8 mouse cellular contexts compared by ENCODE assay signal in the genomic region with DNA sequence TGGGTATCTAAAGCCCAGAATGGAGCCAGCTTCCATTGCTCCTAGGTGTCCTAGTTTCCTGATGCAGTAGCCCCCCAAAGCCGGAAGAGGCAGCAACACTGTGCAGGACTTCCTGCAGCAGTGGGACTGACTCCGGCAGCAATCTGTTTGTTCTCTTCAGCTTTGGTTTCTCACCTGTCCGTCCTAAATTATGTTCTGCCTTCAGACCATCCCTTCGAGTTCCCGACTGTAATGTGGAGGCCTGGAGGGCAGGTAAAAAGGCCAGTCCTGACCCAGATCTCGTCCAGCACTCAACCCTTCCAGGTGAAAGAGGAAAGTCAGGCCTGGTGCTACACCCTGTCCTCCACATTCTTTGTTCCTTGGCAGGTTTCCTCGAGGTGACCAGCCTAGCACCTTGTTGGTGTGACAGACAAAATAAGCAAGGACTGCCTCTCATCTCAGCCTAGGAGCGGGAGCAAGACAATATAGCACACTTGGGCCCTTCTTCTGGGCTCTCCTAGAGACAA. TPM values are rescaled to one million over a fixed set of nuclear protein-coding genes. Genes with fewer than 3 reads are reported as not detected.
DNase-seq lines count a peak whose midpoint lies in the region; ATAC-seq and TF ChIP-seq lines count a peak whose summit lies in the region.

No protein-coding gene starts in this region.

- no peak for TF ChIP-seq POLR2A in limb, embryonic 14.5 days (IDR thresholded peaks at IDR 0.05; ENCODE audit: borderline replicate concordance, extremely low read depth, insufficient read depth, insufficient read length)

- no peaks in the 10 kb centered on the region for H3K27me3 ChIP-seq in forebrain, embryonic 14.5 days (replicated peaks; ENCODE audit: control insufficient read depth, insufficient read depth, low read length)
- H3K27me3 ChIP-seq in limb, embryonic 14.5 days (ENCODE audit: control insufficient read depth, insufficient read depth, low read length), result no peaks in the 10 kb centered on the region
- H3K27me3 ChIP-seq in neural tube, embryonic 15.5 days (replicated peaks), result no peaks in the 10 kb centered on the region

- H3K4me1 ChIP-seq in forebrain, embryonic 14.5 days (ENCODE audit: control insufficient read depth, insufficient read depth, low read length), result peaks cover 80% of the 10 kb centered on the region
- peaks cover 83% of the 10 kb centered on the region for H3K4me1 ChIP-seq in limb, embryonic 14.5 days (ENCODE audit: control insufficient read depth, insufficient read depth, low read length)
- H3K4me1 ChIP-seq in neural tube, embryonic 15.5 days, result peaks cover 89% of the 10 kb centered on the region

- H3K36me3 ChIP-seq in forebrain, embryonic 14.5 days (ENCODE audit: control insufficient read depth, insufficient read depth, low read length), result no peaks in the 10 kb centered on the region
- H3K36me3 ChIP-seq in limb, embryonic 14.5 days (ENCODE audit: control insufficient read depth, insufficient read depth, low read length), result no peaks in the 10 kb centered on the region
- no peaks in the 10 kb centered on the region for H3K36me3 ChIP-seq in neural tube, embryonic 15.5 days

- H3K4me3 ChIP-seq in forebrain, embryonic 14.5 days (ENCODE audit: low read depth, low read length), result no peak overlapping the region
- H3K4me3 ChIP-seq in limb, embryonic 14.5 days (replicated peaks; ENCODE audit: low read length), result no peak overlapping the region
- H3K4me3 ChIP-seq in neural tube, embryonic 15.5 days (replicated peaks), result no peak overlapping the region

- H3K4me2 ChIP-seq in forebrain, embryonic 14.5 days (ENCODE audit: low read length), result peak overlapping the region; percentile 66
- peak overlapping the region; percentile 82; the same call in 1 of the 2 replicates for H3K4me2 ChIP-seq in limb, embryonic 14.5 days (replicated peaks; ENCODE audit: low read depth, low read length, severe bottlenecking)
- peak overlapping the region; percentile 66 for H3K4me2 ChIP-seq in neural tube, embryonic 15.5 days

- no peak for ATAC-seq in forebrain, embryonic 14.5 days
- no peak for ATAC-seq in limb, embryonic 14.5 days (ENCODE audit: low FRiP score, low read depth)
- no peak for ATAC-seq in neural tube, embryonic 15.5 days (ENCODE audit: low FRiP score)

- H3K9ac ChIP-seq in forebrain, embryonic 14.5 days (ENCODE audit: low read length), result peak overlapping the region; percentile 68
- peak overlapping the region; percentile 12; the same call in 1 of the 2 replicates for H3K9ac ChIP-seq in limb, embryonic 14.5 days (ENCODE audit: low read depth, low read length, severe bottlenecking)
- peak overlapping the region; percentile 36 for H3K9ac ChIP-seq in neural tube, embryonic 15.5 days (replicated peaks)

- no peaks in the 10 kb centered on the region for H3K9me3 ChIP-seq in forebrain, embryonic 14.5 days (replicated peaks; ENCODE audit: control insufficient read depth, low read length)
- no peaks in the 10 kb centered on the region for H3K9me3 ChIP-seq in limb, embryonic 14.5 days (ENCODE audit: control insufficient read depth, low read length)
- H3K9me3 ChIP-seq in neural tube, embryonic 15.5 days (replicated peaks), result no peaks in the 10 kb centered on the region

- H3K27ac ChIP-seq in forebrain, embryonic 14.5 days (ENCODE audit: low read depth, low read length), result peak overlapping the region; percentile 100
- peak overlapping the region; percentile 52 for H3K27ac ChIP-seq in limb, embryonic 14.5 days (replicated peaks; ENCODE audit: low read depth, low read length)
- H3K27ac ChIP-seq in neural tube, embryonic 15.5 days (replicated peaks), result peak overlapping the region; percentile 99

- peak; percentile 66 for DNase-seq in cerebellum, adult 9-11 months
- DNase-seq in cerebellum, adult 11-12 months, result no peak
- DNase-seq in CD4-positive helper T cell, adult 2 months (ENCODE audit: low read depth, low spot score), result peak; percentile 45
- peak; percentile 53 for DNase-seq in forebrain, embryonic 14.5 days (ENCODE audit: low spot score)
- DNase-seq in limb, embryonic 14.5 days (ENCODE audit: low spot score), result no peak
- no peak for DNase-seq in frontal cortex, postnatal 25 days (ENCODE audit: low spot score in 2 of 2)
- no peak for DNase-seq in yolk sac, embryonic 10.5 days (ENCODE audit: low spot score)

- 22% methylated on average over 8 of the region's 8 CpGs for WGBS in forebrain, embryonic 14.5 days
- WGBS in limb, embryonic 14.5 days, result 23% methylated on average over 8 of the region's 8 CpGs
- 21% methylated on average over 8 of the region's 8 CpGs for WGBS in neural tube, embryonic 15.5 days

RNA-seq across cellular contexts. Expression of gene Irf2bpl, which starts 6.3 kb away (rescaled TPM):
- polyA plus RNA-seq in forebrain, embryonic 14.5 days (2014; fragmentation: Nextera tagmentation; extraction: Ambion mirVana), result 41.4 and 56.5 TPM in 2 replicates
- polyA plus RNA-seq in limb, embryonic 14.5 days (2012; rRNA removed), result 37.1 and 50.8 TPM in 2 replicates
- 33.9 and 37.0 TPM in 2 replicates for polyA plus RNA-seq in limb, embryonic 14.5 days (2014; fragmentation: Nextera tagmentation; extraction: Ambion mirVana)
- 53.3 and 69.9 TPM in 2 replicates for polyA plus RNA-seq in neural tube, embryonic 15.5 days (2015; fragmentation: Nextera tagmentation; extraction: Ambion mirVana)

RNA-seq across cellular contexts. Expression of gene Cipc, which starts 56.0 kb away (rescaled TPM):
- polyA plus RNA-seq in forebrain, embryonic 14.5 days (2014; fragmentation: Nextera tagmentation; extraction: Ambion mirVana), result 47.5 and 57.0 TPM in 2 replicates
- 31.3 and 40.7 TPM in 2 replicates for polyA plus RNA-seq in limb, embryonic 14.5 days (2012; rRNA removed)
- polyA plus RNA-seq in limb, embryonic 14.5 days (2014; fragmentation: Nextera tagmentation; extraction: Ambion mirVana), result 20.0 and 21.4 TPM in 2 replicates
- 37.2 and 40.8 TPM in 2 replicates for polyA plus RNA-seq in neural tube, embryonic 15.5 days (2015; fragmentation: Nextera tagmentation; extraction: Ambion mirVana)

Comparison
In these comparisons a context has a peak if more than half of its experiments do, and no peak if none do; other contexts are left out.
1. DNase-seq: peak in cerebellum, adult 9-11 months (single experiment), CD4-positive helper T cell, adult 2 months (single experiment) and forebrain, embryonic 14.5 days (single experiment); none in cerebellum, adult 11-12 months (single experiment), limb, embryonic 14.5 days (single experiment), frontal cortex, postnatal 25 days (0 of 2) and yolk sac, embryonic 10.5 days (single experiment).
2. H3K9ac ChIP-seq: peak in every context shown above with its lines; median percentile 68 in forebrain, embryonic 14.5 days; 36 in neural tube, embryonic 15.5 days; 12 in limb, embryonic 14.5 days.
3. Peak in every context shown above with its lines, with median percentiles within 50 percentile points of each other: H3K27ac ChIP-seq and H3K4me2 ChIP-seq.